ENCODE assay signal across 22 mouse cellular contexts in genomic region chr19:25802692-25803091, GRCm38 (mm10).
DNase-seq lines count a peak whose midpoint lies in the region; ATAC-seq and TF ChIP-seq lines count a peak whose summit lies in the region.
"Had no signal": no experiment of that assay in that cellular context is flagged by ENCODE, and none has a peak within 500 bp of the region (broad histone marks: within the 10 kb centered on the region; RNA-seq: fewer than 3 reads in every experiment).

No protein-coding gene starts in this region.

- no peaks in the 10 kb centered on the region for H3K36me3 ChIP-seq in heart, adult 2 months (ENCODE audit: control insufficient read depth, insufficient read depth, low read length)
- no peaks in the 10 kb centered on the region for H3K36me3 ChIP-seq in heart, postnatal 0 days (replicated peaks; ENCODE audit: control insufficient read depth, insufficient read depth, low read length)
- H3K36me3 ChIP-seq in heart, embryonic 12.5 days, result no peaks in the 10 kb centered on the region
- H3K36me3 ChIP-seq: G1E had no signal

- H3K4me3 ChIP-seq in heart, adult 2 months, result no peak overlapping the region
- no peak overlapping the region for H3K4me3 ChIP-seq in heart, postnatal 0 days (ENCODE audit: low read depth, low read length)
- H3K4me3 ChIP-seq in heart, embryonic 12.5 days, result no peak overlapping the region

- no peaks in the 10 kb centered on the region for H3K9me3 ChIP-seq in heart, postnatal 0 days (replicated peaks; ENCODE audit: control insufficient read depth, low read length)
- H3K9me3 ChIP-seq in heart, embryonic 12.5 days (replicated peaks), result no peaks in the 10 kb centered on the region

- peak; percentile 69 for DNase-seq in heart, adult 11 months
- DNase-seq in heart, adult 2 months, result no peak
- no peak for DNase-seq in heart, postnatal 0 days (ENCODE audit: low spot score)
- DNase-seq in heart, adult 9 months (ENCODE audit: low spot score in 2 of 2), result no peak
- DNase-seq in heart, postnatal 10 days, result peak; percentile 12 to 14
- DNase-seq in heart, postnatal 4 days, result peak; percentile 10
- no peak for DNase-seq in heart, postnatal 36 days
- DNase-seq: adrenal gland, adult 2 months; adrenal gland, adult 8-10 months; adrenal gland, postnatal 10 days; adrenal gland, postnatal 14 days; adrenal gland, postnatal 25 days; adrenal gland, postnatal 36 days; B cell, adult 2 months; cerebellum, adult 11 months; cerebellum, adult 11-12 months had no signal

- TF ChIP-seq CTCF in heart, adult 2 months (IDR thresholded peaks at IDR 0.05), result no peak
- TF ChIP-seq CTCF in heart, postnatal 0 days (IDR thresholded peaks at IDR 0.05; ENCODE audit: low read depth), result no peak

- no peaks in the 10 kb centered on the region for H3K27me3 ChIP-seq in heart, adult 2 months (ENCODE audit: control insufficient read depth, insufficient read depth, low read length)
- no peaks in the 10 kb centered on the region for H3K27me3 ChIP-seq in heart, postnatal 0 days (ENCODE audit: control insufficient read depth, insufficient read depth, low read length)
- no peaks in the 10 kb centered on the region for H3K27me3 ChIP-seq in heart, embryonic 12.5 days (replicated peaks)
- H3K27me3 ChIP-seq: CH12.LX had no signal

- H3K4me2 ChIP-seq in heart, postnatal 0 days (ENCODE audit: low read depth, low read length), result no peak overlapping the region
- no peak overlapping the region for H3K4me2 ChIP-seq in heart, embryonic 12.5 days

- H3K9ac ChIP-seq in heart, adult 2 months (ENCODE audit: low read depth, low read length), result no peak overlapping the region
- H3K9ac ChIP-seq in heart, postnatal 0 days (replicated peaks; ENCODE audit: low read depth, low read length), result no peak overlapping the region
- no peak overlapping the region for H3K9ac ChIP-seq in heart, embryonic 12.5 days

- H3K27ac ChIP-seq in heart, adult 2 months, result no peak overlapping the region
- H3K27ac ChIP-seq in heart, postnatal 0 days (ENCODE audit: low read depth), result no peak overlapping the region
- H3K27ac ChIP-seq in heart, embryonic 12.5 days (ENCODE audit: poor library complexity, severe bottlenecking), result no peak overlapping the region

- intact Hi-C loops in heart, adult 2 months (cut with DNase I), result no loop called here
- intact Hi-C loops in heart, postnatal 10 days (cut with DNase I), result no loop called here
- intact Hi-C loops in heart, postnatal 36 days (cut with DNase I), result no loop called here

- H3K79me2 ChIP-seq in heart, adult 2 months (replicated peaks; ENCODE audit: control insufficient read depth, insufficient read depth, low read length), result no peaks in the 10 kb centered on the region

- no peaks in the 10 kb centered on the region for H3K4me1 ChIP-seq in heart, adult 2 months (ENCODE audit: control insufficient read depth, insufficient read depth, low read length)
- 0 out of 2 replicates have a peak, but pooled peaks cover 10% of the 10 kb centered on the region for H3K4me1 ChIP-seq in heart, postnatal 0 days (ENCODE audit: control insufficient read depth, insufficient read depth)
- peaks cover 4% of the 10 kb centered on the region; the same call in 1 of the 2 replicates for H3K4me1 ChIP-seq in heart, embryonic 12.5 days (replicated peaks)

- no peak for TF ChIP-seq EP300 in heart, adult 2 months (IDR thresholded peaks at IDR 0.05; ENCODE audit: insufficient read depth, low read depth, low read length)
- no peak for TF ChIP-seq EP300 in heart, postnatal 0 days (IDR thresholded peaks at IDR 0.05; ENCODE audit: low read depth)

- WGBS in heart, adult 2 months, result 68% methylated on average over 7 of the region's 7 CpGs
- 65% methylated on average over 7 of the region's 7 CpGs for WGBS in heart, postnatal 0 days
- WGBS in heart, embryonic 12.5 days, result 60% methylated on average over 7 of the region's 7 CpGs

- no peak for TF ChIP-seq POLR2A in heart, adult 2 months (IDR thresholded peaks at IDR 0.05; ENCODE audit: insufficient read depth, low read depth, low read length)

- ATAC-seq in heart, postnatal 0 days (ENCODE audit: insufficient read depth, low read depth), result peak; percentile 63
- no peak for ATAC-seq in heart, embryonic 12.5 days (ENCODE audit: insufficient number of reproducible peaks, low FRiP score)
- ATAC-seq: activated CD4-positive, CD25-positive, alpha-beta regulatory T cell, adult 4 months; CD4-positive, CD25-positive, alpha-beta regulatory T cell, adult 4 months; Patski had no signal

Comparison
In these comparisons a context has a peak if more than half of its experiments do, and no peak if none do; other contexts are left out.
1. DNase-seq: peak in heart, adult 11 months (single experiment), heart, postnatal 10 days (2 of 2) and heart, postnatal 4 days (single experiment); none in heart, adult 2 months (0 of 2), heart, postnatal 0 days (single experiment), heart, adult 9 months (0 of 2) and heart, postnatal 36 days (0 of 2).